Mouse (Mus musculus) lung, adult 2 months (tissue): Measurements from ENCODE around the gene Ldlrad3.

Experiments used
- CTCF ChIP-seq: fragments of 200-500 bp; IDR thresholded peaks from 2 replicates; pipeline ENCODE4 v1.5.1; 2011; ENCODE audit warnings: mild to moderate bottlenecking, low read length, control low read depth; ENCODE audit not compliant: insufficient read depth
- POLR2A ChIP-seq: fragments of 200-500 bp; IDR thresholded peaks from 2 replicates; pipeline ENCODE4 v1.6.1; 2011; ENCODE audit warnings: low read depth, mild to moderate bottlenecking, control low read depth, low read length, borderline replicate concordance; ENCODE audit errors: extremely low read depth

DNA sequence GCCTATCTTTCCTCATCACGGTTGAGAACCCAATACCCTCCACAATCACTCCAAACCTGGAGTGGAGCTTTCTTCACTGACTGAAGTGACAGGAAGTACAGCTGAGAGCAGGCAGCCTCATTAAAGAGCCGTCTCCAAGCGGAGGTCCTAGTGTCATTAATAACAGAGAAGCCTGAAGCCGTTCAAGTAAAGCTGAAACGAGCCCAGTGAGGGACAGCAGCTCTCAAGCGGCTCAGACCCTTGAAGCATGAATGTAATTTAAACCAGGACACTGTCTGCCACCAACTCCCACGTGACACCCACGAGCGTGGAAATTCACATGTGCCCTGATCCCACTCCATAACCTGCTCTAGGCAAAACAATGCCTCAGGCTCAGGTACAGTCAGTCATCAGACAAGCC lies 29.7 kb downstream of the Ldlrad3 start:
- TF ChIP-seq POLR2A (no peak), CTCF (no peak)
